Mouse (Mus musculus): ENCODE data around the gene Themis2. TPM values are rescaled to one million over a fixed set of nuclear protein-coding genes. Genes with fewer than 3 reads are reported as not detected.
"Not testable (repeated sequence)": the region's sequence is repeated elsewhere in the genome, so short reads cannot be mapped to it uniquely, and the experiment has no call there.

The Themis2 gene
- polyA plus RNA-seq, 1 experiment from 2014 or later = 0.40 TPM

GRCm38 (mm10) chr4:132806620-132807191 lies 10.5 kb upstream of the Themis2 start:
- H3K36me3 ChIP-seq = no peaks in the 10 kb centered on the region
- peaks cover 21% of the 10 kb centered on the region for H3K4me1 ChIP-seq
- no peak overlapping the region for H3K27ac ChIP-seq
- DNase-seq (ENCODE audit: low spot score) = no peak
- no peaks in the 10 kb centered on the region for H3K9me3 ChIP-seq
- WGBS = 85% methylated on average over 7 of the region's 7 CpGs
- H3K27me3 ChIP-seq (ENCODE audit: insufficient read depth, poor library complexity, severe bottlenecking) = no peaks in the 10 kb centered on the region
- H3K4me3 ChIP-seq = no peak overlapping the region

GRCm38 (mm10) chr4:132805599-132806197 lies 9.5 kb upstream of the Themis2 start:
- Histone ChIP-seq H3K36me3 (no peaks in the 10 kb centered on the region), H3K27me3 (ENCODE audit: insufficient read depth, poor library complexity, severe bottlenecking) (no peaks in the 10 kb centered on the region), H3K9me3 (no peaks in the 10 kb centered on the region), H3K4me3 (no peak overlapping the region), H3K27ac (no peak overlapping the region), H3K4me1 (peaks cover 21% of the 10 kb centered on the region)
- 76% methylated on average over 12 of the region's 12 CpGs for WGBS
- no peak for DNase-seq (ENCODE audit: low spot score)

GRCm38 (mm10) chr4:132805146-132805545 lies 9.0 kb upstream of the Themis2 start:
- Histone ChIP-seq H3K36me3 (no peaks in the 10 kb centered on the region), H3K4me3 (no peak overlapping the region), H3K27ac (no peak overlapping the region), H3K9me3 (no peaks in the 10 kb centered on the region), H3K4me1 (peaks cover 21% of the 10 kb centered on the region), H3K27me3 (ENCODE audit: insufficient read depth, poor library complexity, severe bottlenecking) (no peaks in the 10 kb centered on the region)
- 79% methylated on average over 5 of the region's 5 CpGs for WGBS
- DNase-seq (ENCODE audit: low spot score) = no peak

GRCm38 (mm10) chr4:132804331-132804730 lies 8.1 kb upstream of the Themis2 start:
- Histone ChIP-seq H3K4me3 (no peak overlapping the region), H3K27me3 (ENCODE audit: insufficient read depth, poor library complexity, severe bottlenecking) (no peaks in the 10 kb centered on the region), H3K9me3 (no peaks in the 10 kb centered on the region), H3K36me3 (no peaks in the 10 kb centered on the region), H3K4me1 (peaks cover 17% of the 10 kb centered on the region), H3K27ac (no peak overlapping the region)
- DNase-seq (ENCODE audit: low spot score) = no peak
- WGBS = 94% methylated on average over 6 of the region's 6 CpGs

GRCm38 (mm10) chr4:132803876-132804275 lies 7.7 kb upstream of the Themis2 start:
- H3K27ac ChIP-seq = no peak overlapping the region

GRCm38 (mm10) chr4:132803212-132803611 lies 7.0 kb upstream of the Themis2 start:
- no peaks in the 10 kb centered on the region for H3K27me3 ChIP-seq (ENCODE audit: insufficient read depth, poor library complexity, severe bottlenecking)
- H3K4me3 ChIP-seq = no peak overlapping the region
- peaks cover 10% of the 10 kb centered on the region; the same call in 1 of the 2 replicates for H3K4me1 ChIP-seq
- no peak for DNase-seq (ENCODE audit: low spot score)
- H3K9me3 ChIP-seq = no peaks in the 10 kb centered on the region
- no peak overlapping the region for H3K27ac ChIP-seq
- WGBS = 86% methylated on average over 5 of the region's 5 CpGs
- no peaks in the 10 kb centered on the region for H3K36me3 ChIP-seq

More at GRCm38 (mm10) chr4:132803876-132804275, 7.7 kb upstream of the Themis2 start:
- DNase-seq (ENCODE audit: low spot score) = no peak
- Histone ChIP-seq H3K27me3 (ENCODE audit: insufficient read depth, poor library complexity, severe bottlenecking) (no peaks in the 10 kb centered on the region), H3K4me3 (no peak overlapping the region), H3K36me3 (no peaks in the 10 kb centered on the region), H3K9me3 (no peaks in the 10 kb centered on the region), H3K4me1 (peaks cover 16% of the 10 kb centered on the region)
- 94% methylated on average over 7 of the region's 7 CpGs for WGBS

- Histone ChIP-seq H3K9me3 (no peaks in the 10 kb centered on the region), H3K36me3 (no peaks in the 10 kb centered on the region), H3K27me3 (ENCODE audit: insufficient read depth, poor library complexity, severe bottlenecking) (0 out of 2 replicates have a peak, but pooled peaks cover 5% of the 10 kb centered on the region), H3K4me1 (0 out of 2 replicates have a peak, but pooled peaks cover 3% of the 10 kb centered on the region), H3K4me3 (no peak overlapping the region), H3K27ac (no peak overlapping the region)
- 60% methylated on average over 16 of the region's 16 CpGs for WGBS
- no peak for DNase-seq (ENCODE audit: low spot score)
These were observed 6.0 kb upstream of the Themis2 start for GRCm38 (mm10) chr4:132802171-132802637.

- no peak for DNase-seq (ENCODE audit: low spot score)
- no peaks in the 10 kb centered on the region for H3K36me3 ChIP-seq
- H3K27me3 ChIP-seq (ENCODE audit: insufficient read depth, poor library complexity, severe bottlenecking) = 0 out of 2 replicates have a peak, but pooled peaks cover 5% of the 10 kb centered on the region
- 87% methylated on average over 18 of the region's 18 CpGs for WGBS
- H3K27ac ChIP-seq = no peak overlapping the region
- H3K9me3 ChIP-seq = no peaks in the 10 kb centered on the region
- H3K4me1 ChIP-seq = peaks cover 4% of the 10 kb centered on the region; the same call in 1 of the 2 replicates
- no peak overlapping the region for H3K4me3 ChIP-seq
These were observed 5.2 kb upstream of the Themis2 start for GRCm38 (mm10) chr4:132801176-132802077.

GRCm38 (mm10) chr4:132799845-132800244 lies 3.7 kb upstream of the Themis2 start:
- Histone ChIP-seq H3K36me3 (no peaks in the 10 kb centered on the region), H3K9me3 (no peaks in the 10 kb centered on the region), H3K27ac (no peak overlapping the region), H3K4me3 (no peak overlapping the region), H3K4me1 (peaks cover 19% of the 10 kb centered on the region), H3K27me3 (ENCODE audit: insufficient read depth, poor library complexity, severe bottlenecking) (peaks cover 16% of the 10 kb centered on the region)
- no peak for DNase-seq (ENCODE audit: low spot score)
- WGBS = 78% methylated on average over 4 of the region's 4 CpGs

- 83% methylated on average over 3 of the region's 3 CpGs for WGBS
- DNase-seq (ENCODE audit: low spot score); H3K4me3 ChIP-seq; H3K27ac ChIP-seq; H3K36me3 ChIP-seq; H3K9me3 ChIP-seq: not testable (repeated sequence)
- Histone ChIP-seq H3K4me1 (peaks cover 19% of the 10 kb centered on the region), H3K27me3 (ENCODE audit: insufficient read depth, poor library complexity, severe bottlenecking) (peaks cover 28% of the 10 kb centered on the region)
These were observed 2.5 kb upstream of the Themis2 start for GRCm38 (mm10) chr4:132798666-132799065.

GRCm38 (mm10) chr4:132798028-132798427 lies 1.8 kb upstream of the Themis2 start:
- Histone ChIP-seq H3K9me3 (no peaks in the 10 kb centered on the region), H3K27ac (no peak overlapping the region), H3K27me3 (ENCODE audit: insufficient read depth, poor library complexity, severe bottlenecking) (peaks cover 28% of the 10 kb centered on the region), H3K4me1 (peaks cover 19% of the 10 kb centered on the region), H3K4me3 (no peak overlapping the region), H3K36me3 (no peaks in the 10 kb centered on the region)
- WGBS = 65% methylated on average over 4 of the region's 4 CpGs
- DNase-seq (ENCODE audit: low spot score) = no peak

- Histone ChIP-seq H3K27ac (no peak overlapping the region), H3K9me3 (no peaks in the 10 kb centered on the region), H3K4me3 (no peak overlapping the region), H3K36me3 (no peaks in the 10 kb centered on the region), H3K4me1 (peaks cover 19% of the 10 kb centered on the region), H3K27me3 (ENCODE audit: insufficient read depth, poor library complexity, severe bottlenecking) (peaks cover 28% of the 10 kb centered on the region)
- DNase-seq (ENCODE audit: low spot score) = no peak
- WGBS = 85% methylated on average over 1 of the region's 1 CpGs
These were observed 1.3 kb upstream of the Themis2 start for GRCm38 (mm10) chr4:132797461-132797860.

GRCm38 (mm10) chr4:132795171-132795570 lies 1.0 kb downstream of the Themis2 start:
- Histone ChIP-seq H3K4me1 (peaks cover 16% of the 10 kb centered on the region), H3K27ac (no peak overlapping the region), H3K36me3 (no peaks in the 10 kb centered on the region), H3K4me3 (no peak overlapping the region), H3K27me3 (ENCODE audit: insufficient read depth, poor library complexity, severe bottlenecking) (peaks cover 28% of the 10 kb centered on the region), H3K9me3 (no peaks in the 10 kb centered on the region)
- no peak for DNase-seq (ENCODE audit: low spot score)
- 51% methylated on average over 7 of the region's 7 CpGs for WGBS

Measured in heart, embryonic 10.5 days (tissue).